Mouse (Mus musculus) left cerebral cortex, adult 11 months (tissue): ENCODE data around the gene Blm.

Source experiments
- DNase-seq: peaks from one replicate; pipeline ENCODE4 v3.0.0; 2022; ENCODE audit warnings: low spot score

Gene Blm

GRCm38 (mm10) chr7:80439789-80440488 is 95.0 kb downstream of the Blm start:
- peak; percentile 18 for DNase-seq

DNA sequence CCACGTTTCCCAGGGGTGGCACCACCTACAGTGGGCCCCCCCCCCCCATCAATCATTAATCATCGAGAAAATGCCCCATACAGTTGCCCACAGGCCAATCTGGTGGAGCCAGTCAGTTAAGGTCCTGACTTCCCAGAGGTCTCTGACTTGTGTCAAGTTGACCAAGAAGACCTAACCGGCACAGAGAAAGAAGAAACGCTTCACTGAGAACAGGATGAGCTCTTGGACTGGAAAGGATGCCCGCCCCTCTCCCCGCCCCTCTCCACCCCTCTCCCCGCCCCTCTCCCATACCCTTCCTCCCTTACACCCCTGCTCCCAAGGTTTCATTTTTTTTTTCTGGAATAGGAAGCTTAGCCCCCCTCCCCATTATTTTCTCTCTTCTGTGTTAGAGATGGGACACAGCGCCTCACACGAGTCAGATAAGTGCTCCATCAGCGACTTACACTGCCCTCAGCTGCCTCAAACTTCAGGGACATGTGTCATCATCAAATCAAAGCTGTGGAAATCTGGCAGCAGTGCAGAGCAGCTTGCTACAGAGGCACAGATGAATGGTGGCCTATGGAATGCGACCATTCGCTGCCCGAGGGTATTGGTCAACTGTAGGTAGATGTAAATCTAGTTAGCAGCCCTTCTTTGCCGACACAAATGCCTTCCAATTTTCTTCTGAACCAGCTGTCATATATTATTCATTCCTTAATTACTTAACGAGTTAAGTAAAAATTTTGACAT is 95.7 kb downstream of the Blm start:
- DNase-seq, result no peak

- DNase-seq, result no peak
Measured at GRCm38 (mm10) chr7:80436571-80436970, 98.3 kb downstream of the Blm start.

- no peak for DNase-seq
Measured at GRCm38 (mm10) chr7:80435594-80435993, 99.3 kb downstream of the Blm start.

GRCm38 (mm10) chr7:80429661-80430060 is 105.3 kb downstream of the Blm start:
- DNase-seq, result no peak

DNA sequence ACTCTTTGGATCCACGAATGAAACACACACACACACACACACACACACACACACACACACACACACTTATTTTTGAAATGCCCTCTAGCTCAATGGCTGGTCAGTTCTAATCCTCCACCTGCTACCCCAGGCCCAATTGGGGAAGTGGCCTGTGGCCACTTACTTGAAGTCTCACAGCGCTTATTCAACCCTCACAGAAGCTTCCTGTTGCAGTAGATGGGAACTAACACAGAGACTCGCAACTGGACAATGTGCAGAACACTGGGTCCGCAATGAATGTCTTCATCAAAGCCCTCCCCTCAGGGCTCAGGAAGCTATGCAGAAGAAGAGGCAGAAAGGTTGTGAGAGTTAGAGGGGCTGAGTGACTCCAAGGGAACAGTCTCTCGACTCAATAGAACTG is 107.2 kb downstream of the Blm start:
- DNase-seq, result no peak

GRCm38 (mm10) chr7:80426363-80426762 is 108.6 kb downstream of the Blm start:
- DNase-seq, result no peak

- DNase-seq, result no peak
Measured at GRCm38 (mm10) chr7:80424722-80425121, 110.2 kb downstream of the Blm start.

GRCm38 (mm10) chr7:80422759-80423480 is 112.0 kb downstream of the Blm start:
- no peak for DNase-seq

DNA sequence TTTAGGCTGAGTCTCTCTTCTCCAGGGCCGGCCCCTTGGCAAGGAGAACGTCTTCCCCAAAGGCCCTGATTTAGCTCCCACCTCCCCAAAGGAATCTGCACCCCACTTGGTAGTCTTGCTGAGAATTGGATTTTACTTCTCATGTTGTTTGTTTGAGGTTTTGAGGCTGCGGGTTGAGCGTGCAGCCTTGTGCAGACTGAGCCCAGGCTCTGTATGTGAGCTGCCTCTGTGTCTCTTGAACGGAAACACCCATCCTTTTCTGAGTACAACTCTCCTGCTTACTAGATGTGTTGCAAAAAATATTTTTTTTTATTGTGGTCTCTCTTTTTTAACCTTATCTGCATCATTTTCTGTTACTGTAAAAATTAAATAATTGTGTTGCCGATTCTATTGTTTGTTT is 113.3 kb downstream of the Blm start:
- DNase-seq, result no peak

DNA sequence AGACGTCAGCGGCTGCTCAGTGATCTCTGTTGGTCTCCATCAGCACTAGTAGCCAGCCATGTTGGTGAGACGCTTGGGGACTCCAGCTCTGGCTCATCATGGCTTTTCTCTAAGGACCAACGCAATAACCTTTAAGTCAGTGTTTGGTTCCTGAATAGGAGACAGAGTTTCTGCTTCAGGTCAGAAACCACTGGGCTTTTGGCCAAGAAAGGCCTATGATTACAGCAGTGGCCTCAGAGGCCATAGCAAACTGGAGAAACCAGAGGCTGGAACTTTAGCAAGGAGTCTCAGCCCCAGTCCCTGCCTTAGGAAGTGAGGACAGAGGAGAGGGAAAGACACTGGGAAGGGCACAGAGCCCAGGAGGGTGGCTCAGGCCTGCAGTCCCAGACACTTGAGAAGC is 114.3 kb downstream of the Blm start:
- DNase-seq, result no peak

GRCm38 (mm10) chr7:80419278-80419677 is 115.6 kb downstream of the Blm start:
- DNase-seq, result no peak

- no peak for DNase-seq
Measured at GRCm38 (mm10) chr7:80418036-80418435, 116.9 kb downstream of the Blm start.

DNA sequence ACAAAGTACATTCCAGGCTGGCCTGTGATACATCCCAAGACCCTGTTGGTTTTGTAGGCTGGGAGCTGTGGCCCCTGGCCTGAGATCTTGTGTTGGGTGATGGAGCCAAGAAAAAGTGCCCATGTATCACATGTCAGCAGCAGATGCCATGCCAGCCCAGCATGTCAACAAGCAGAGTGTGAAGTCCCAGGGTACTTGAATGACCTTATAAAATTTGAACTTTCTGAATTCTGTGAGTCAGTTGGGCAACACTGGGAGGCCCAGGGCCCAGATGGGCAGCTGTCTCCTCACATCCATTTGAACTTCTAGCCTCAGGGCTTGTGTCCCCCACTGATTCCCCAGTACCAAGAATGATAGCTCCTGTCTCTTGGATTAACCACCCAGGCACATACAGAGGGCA is 117.3 kb downstream of the Blm start:
- DNase-seq, result no peak

DNA sequence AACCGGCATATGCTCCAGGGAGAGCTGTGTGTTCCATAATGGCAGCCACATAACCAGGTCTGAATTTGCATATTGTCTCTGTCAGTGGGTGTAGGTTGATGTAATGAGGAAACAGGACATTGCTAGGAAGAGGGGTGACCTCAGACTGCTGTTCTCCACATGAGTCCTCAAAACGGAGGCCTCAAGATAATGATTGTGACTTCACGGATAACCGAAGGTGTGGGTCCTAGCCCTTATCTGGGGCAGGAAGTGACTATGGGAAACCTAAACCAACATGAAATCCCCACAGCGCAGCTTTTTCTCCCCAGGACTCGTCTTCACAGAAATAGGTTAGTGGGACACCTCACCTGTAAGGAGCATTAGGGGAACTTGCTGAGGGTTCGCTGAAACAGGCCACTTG is 118.0 kb downstream of the Blm start:
- DNase-seq, result no peak

DNA sequence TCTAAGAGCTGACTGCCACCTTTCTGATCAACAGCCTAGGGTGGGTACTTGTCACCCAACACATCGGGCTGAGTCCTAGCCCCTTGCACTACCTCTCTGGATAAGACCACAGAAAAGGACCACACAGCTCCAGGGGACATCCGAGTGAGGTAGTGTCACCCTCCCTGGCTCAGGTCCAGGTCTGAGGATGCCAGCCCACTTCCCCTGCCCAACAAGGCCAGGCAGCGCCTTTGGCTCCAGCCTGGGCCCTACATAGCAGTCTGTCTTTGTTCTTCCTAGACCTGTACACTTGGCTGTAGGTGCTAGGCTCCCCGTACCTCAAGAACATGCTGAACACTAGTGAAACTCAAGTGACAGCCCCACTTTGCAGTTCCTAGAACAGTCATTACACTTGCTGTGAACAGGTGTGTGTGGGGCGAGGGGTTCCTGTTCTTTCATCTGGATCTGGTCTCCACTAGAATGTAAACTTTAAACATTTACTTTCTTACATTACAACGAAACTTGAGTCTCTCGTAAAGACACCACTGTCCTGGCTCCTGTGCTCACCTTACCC is 120.5 kb downstream of the Blm start:
- no peak for DNase-seq

- DNase-seq, result no peak
Measured at GRCm38 (mm10) chr7:80413512-80414302, 121.2 kb downstream of the Blm start.

DNA sequence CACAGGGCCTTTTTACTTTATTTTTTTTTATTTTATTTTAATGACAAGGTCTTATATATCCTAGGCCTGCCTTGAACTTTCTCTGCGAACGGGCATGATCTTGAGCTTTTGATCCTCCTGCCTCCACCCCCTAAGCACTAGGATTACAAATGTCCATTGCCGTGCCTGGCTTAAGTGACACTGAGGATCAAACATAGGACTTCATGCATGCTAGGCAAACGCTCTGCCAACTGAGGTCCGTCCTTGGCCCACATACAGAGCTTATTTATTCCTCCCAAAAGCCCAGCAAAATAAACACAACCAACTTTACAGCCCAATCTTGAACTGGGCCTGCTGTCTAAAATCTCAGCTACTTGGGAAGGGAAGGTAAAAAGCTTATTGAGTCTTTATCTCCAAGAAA is 122.1 kb downstream of the Blm start:
- no peak for DNase-seq

DNA sequence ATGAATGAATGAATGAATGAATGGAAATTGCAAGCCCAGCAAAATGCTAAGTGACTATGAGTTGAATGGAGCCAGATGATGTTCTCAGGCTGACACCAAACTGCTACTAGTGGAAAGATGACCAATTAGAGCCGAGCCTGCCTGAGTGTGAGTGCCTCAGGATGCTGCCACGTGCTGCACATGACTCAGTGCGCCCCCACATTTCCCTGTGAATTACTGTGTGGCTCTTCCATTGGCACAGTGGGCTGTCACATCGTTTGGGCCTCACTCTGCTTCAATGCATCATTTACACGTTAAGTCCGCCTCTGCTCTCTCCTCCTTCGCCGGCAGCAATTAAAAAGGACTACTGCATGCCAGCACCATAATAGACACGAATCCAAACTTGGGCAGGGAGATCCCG is 122.6 kb downstream of the Blm start:
- peak; percentile 79 for DNase-seq

GRCm38 (mm10) chr7:80410380-80410779 is 124.5 kb downstream of the Blm start:
- DNase-seq, result no peak

GRCm38 (mm10) chr7:80407712-80408111 is 127.2 kb downstream of the Blm start:
- DNase-seq, result no peak

DNA sequence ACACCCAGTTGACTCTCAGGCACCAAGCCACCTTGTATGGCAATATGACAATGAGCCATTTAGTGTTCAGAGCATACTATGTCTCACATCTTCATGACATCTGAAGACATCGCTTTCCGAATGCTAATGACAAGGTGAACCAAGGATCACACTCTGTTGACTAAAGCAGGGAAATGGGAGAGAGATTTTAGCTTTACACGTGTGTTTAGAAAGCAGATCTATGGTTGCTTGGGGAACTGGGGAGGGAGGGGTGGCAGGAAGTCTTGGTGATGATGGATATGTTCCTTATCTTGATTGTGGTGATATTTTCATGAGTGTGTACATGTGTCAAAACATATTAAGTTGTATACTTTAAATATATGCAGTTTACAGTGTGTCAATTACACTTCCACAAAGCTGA is 128.7 kb downstream of the Blm start:
- no peak for DNase-seq
